Mouse (Mus musculus) thymus, adult 2 months (tissue): Measurements from ENCODE around the gene Ndufa13.

ENCODE experiments used
- CTCF ChIP-seq: fragments of 200-500 bp; IDR thresholded peaks from 2 replicates; pipeline ENCODE4 v1.5.1; 2012; ENCODE audit warnings: mild to moderate bottlenecking, control low read depth, low read length, moderate library complexity, borderline replicate concordance; ENCODE audit not compliant: control insufficient read depth, poor library complexity, insufficient read depth; ENCODE audit errors: extremely low read depth
- POLR2A ChIP-seq: fragments of 200-500 bp; IDR thresholded peaks from 2 replicates; pipeline ENCODE4 v1.6.1; 2012; ENCODE audit warnings: mild to moderate bottlenecking, low read length, control low read depth, moderate library complexity; ENCODE audit not compliant: control insufficient read depth, poor library complexity, insufficient read depth; ENCODE audit errors: extremely low read depth

DNA sequence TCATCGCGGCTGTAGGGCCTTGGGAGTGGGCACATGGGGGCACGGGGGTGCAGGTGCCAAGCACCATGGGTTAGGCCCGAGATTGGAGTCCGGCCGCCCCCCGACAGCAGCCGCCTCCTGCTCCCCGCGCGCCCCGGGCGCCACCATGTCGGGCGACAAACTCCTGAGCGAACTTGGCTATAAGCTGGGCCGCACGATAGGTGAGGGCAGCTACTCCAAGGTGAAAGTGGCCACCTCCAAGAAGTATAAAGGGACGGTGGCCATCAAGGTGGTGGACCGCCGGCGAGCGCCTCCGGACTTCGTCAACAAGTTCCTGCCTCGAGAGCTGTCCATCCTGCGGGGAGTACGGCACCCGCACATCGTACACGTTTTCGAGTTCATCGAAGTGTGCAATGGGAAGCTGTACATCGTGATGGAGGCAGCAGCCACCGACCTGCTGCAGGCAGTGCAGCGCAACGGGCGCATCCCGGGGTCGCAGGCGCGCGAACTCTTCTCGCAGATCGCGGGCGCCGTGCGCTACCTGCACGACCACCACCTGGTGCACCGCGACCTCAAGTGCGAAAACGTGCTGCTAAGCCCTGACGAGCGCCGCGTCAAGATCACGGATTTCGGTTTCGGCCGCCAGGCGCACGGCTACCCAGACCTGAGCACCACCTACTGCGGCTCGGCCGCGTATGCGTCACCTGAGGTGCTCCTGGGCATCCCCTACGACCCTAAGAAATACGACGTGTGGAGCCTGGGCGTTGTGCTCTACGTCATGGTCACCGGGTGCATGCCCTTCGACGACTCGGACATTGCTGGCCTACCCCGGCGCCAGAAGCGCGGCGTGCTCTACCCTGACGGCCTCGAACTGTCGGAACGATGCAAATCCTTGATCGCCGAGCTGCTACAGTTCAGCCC lies at the start of gene Ndufa13, which contains the start of the genes Tssk6 and Yjefn3:
- TF ChIP-seq CTCF (0 out of 2 replicates have a peak, but pooled peaks have one; percentile 23), POLR2A (no peak)
